Mouse (Mus musculus) hindbrain, embryonic 15.5 days (tissue): Measurements from ENCODE around the gene Ell2. TPM values are rescaled to one million over a fixed set of nuclear protein-coding genes. Genes with fewer than 3 reads are reported as not detected.

Source experiments
- ATAC-seq: fragments of 200-750 bp; cut with Nextera tagmentation; 2 replicates; pipeline ENCODE4 v1.8.0; 2017; ENCODE audit warnings: low read depth, moderate number of reproducible peaks, moderate TSS enrichment; ENCODE audit not compliant: low FRiP score
- H3K27ac ChIP-seq: fragments of 300-500 bp; sonication (generic); replicated peaks from 2 replicates; pipeline ENCODE4 v1.5.1; 2015; ENCODE audit warnings: mild to moderate bottlenecking, inconsistent platforms
- H3K27me3 ChIP-seq: fragments of 300-500 bp; sonication (generic); 2 replicates; pipeline ENCODE4 v1.6.1; 2015; ENCODE audit warnings: control low read depth, inconsistent platforms
- H3K36me3 ChIP-seq: fragments of 300-500 bp; sonication (generic); 2 replicates; pipeline ENCODE4 v1.6.1; 2015; ENCODE audit warnings: control low read depth, inconsistent platforms
- H3K4me1 ChIP-seq: fragments of 300-500 bp; sonication (generic); replicated peaks from 2 replicates; pipeline ENCODE4 v1.6.1; 2015; ENCODE audit warnings: control low read depth, inconsistent platforms
- H3K4me2 ChIP-seq: fragments of 300-500 bp; sonication (generic); 2 replicates; pipeline ENCODE4 v1.6.1; 2015; ENCODE audit warnings: moderate library complexity, mild to moderate bottlenecking, inconsistent platforms
- H3K4me3 ChIP-seq: fragments of 300-500 bp; sonication (generic); 2 replicates; pipeline ENCODE4 v1.5.1; 2015; ENCODE audit warnings: mild to moderate bottlenecking, inconsistent platforms
- H3K9ac ChIP-seq: fragments of 300-500 bp; sonication (generic); 2 replicates; pipeline ENCODE4 v1.6.1; 2015; ENCODE audit warnings: inconsistent platforms
- H3K9me3 ChIP-seq: fragments of 300-500 bp; sonication (generic); 2 replicates; pipeline ENCODE4 v1.6.1; 2016; ENCODE audit warnings: control low read depth, inconsistent platforms
- WGBS: fragments of 180-500 bp; shearing (Covaris S2); methylation state at CpG from one replicate; pipeline ENCODE4 v1.1.7; 2015; 5-methylcytosine and 5-hydroxymethylcytosine counted together
- polyA plus RNA-seq: library from polyadenylated mRNA; unstranded; fragments of >200 nt; fragmentation: Nextera tagmentation; extraction: Ambion mirVana; gene quantifications from 2 replicates; pipeline ENCODE4 v1.2.1, GENCODE M21; 2015

Ell2 gene
- 2.3 and 2.8 TPM in 2 replicates for polyA plus RNA-seq

- WGBS = 95% methylated on average over 1 of the region's 1 CpGs
- H3K4me1 ChIP-seq = peaks cover 18% of the 10 kb centered on the region
Measured at GRCm38 (mm10) chr13:75706457-75706856, at the start of gene Ell2. Gene Ell2 (plus strand): TSS chr13:75706757.

GRCm38 (mm10) chr13:75685438-75685837 is 21.1 kb upstream of the Ell2 start:
- 24% methylated on average over 3 of the region's 3 CpGs for WGBS
- Histone ChIP-seq H3K4me3 (no peak overlapping the region), H3K27ac (no peak overlapping the region), H3K36me3 (no peaks in the 10 kb centered on the region), H3K9me3 (no peaks in the 10 kb centered on the region), H3K4me2 (no peak overlapping the region), H3K27me3 (no peaks in the 10 kb centered on the region), H3K4me1 (no peaks in the 10 kb centered on the region), H3K9ac (no peak overlapping the region)
- no peak for ATAC-seq

More at GRCm38 (mm10) chr13:75706457-75706856, at the start of gene Ell2:
- H3K27me3 ChIP-seq = peaks cover 3% of the 10 kb centered on the region; the same call in 1 of the 2 replicates
- H3K9me3 ChIP-seq = no peaks in the 10 kb centered on the region
- H3K27ac ChIP-seq = peak within 1 kb of the TSS; percentile 59
- H3K36me3 ChIP-seq = no peaks in the 10 kb centered on the region
- no peak for ATAC-seq
- H3K4me3 ChIP-seq = peak within 1 kb of the TSS; percentile 92
- peak within 1 kb of the TSS; percentile 71 for H3K9ac ChIP-seq
- H3K4me2 ChIP-seq = peak within 1 kb of the TSS; percentile 80

- H3K9me3 ChIP-seq = no peaks in the 10 kb centered on the region
- no peak overlapping the region for H3K9ac ChIP-seq
- H3K27ac ChIP-seq = no peak overlapping the region
- H3K4me3 ChIP-seq = no peak overlapping the region
- H3K27me3 ChIP-seq = no peaks in the 10 kb centered on the region
- H3K4me2 ChIP-seq = no peak overlapping the region
- no peak for ATAC-seq
- H3K36me3 ChIP-seq = no peaks in the 10 kb centered on the region
- WGBS = 87% methylated on average over 4 of the region's 4 CpGs
- H3K4me1 ChIP-seq = no peaks in the 10 kb centered on the region
Measured at GRCm38 (mm10) chr13:75686995-75687394, 19.6 kb upstream of the Ell2 start.

GRCm38 (mm10) chr13:75691625-75692024 is 14.9 kb upstream of the Ell2 start:
- Histone ChIP-seq H3K36me3 (no peaks in the 10 kb centered on the region), H3K27ac (no peak overlapping the region), H3K9ac (no peak overlapping the region), H3K27me3 (no peaks in the 10 kb centered on the region), H3K4me1 (no peaks in the 10 kb centered on the region), H3K4me2 (no peak overlapping the region), H3K4me3 (no peak overlapping the region), H3K9me3 (no peaks in the 10 kb centered on the region)
- ATAC-seq = no peak

GRCm38 (mm10) chr13:75693081-75693480 is 13.5 kb upstream of the Ell2 start:
- Histone ChIP-seq H3K27me3 (no peaks in the 10 kb centered on the region), H3K4me3 (no peak overlapping the region), H3K27ac (no peak overlapping the region), H3K4me1 (no peaks in the 10 kb centered on the region), H3K4me2 (no peak overlapping the region), H3K9ac (no peak overlapping the region), H3K36me3 (no peaks in the 10 kb centered on the region), H3K9me3 (no peaks in the 10 kb centered on the region)
- no peak for ATAC-seq

- no peaks in the 10 kb centered on the region for H3K27me3 ChIP-seq
- no peaks in the 10 kb centered on the region for H3K9me3 ChIP-seq
- ATAC-seq = no peak
- H3K4me2 ChIP-seq = no peak overlapping the region
- 0 out of 2 replicates have a peak, but pooled peaks cover under 1% of the 10 kb centered on the region for H3K4me1 ChIP-seq
- no peak overlapping the region for H3K9ac ChIP-seq
- no peak overlapping the region for H3K27ac ChIP-seq
- no peak overlapping the region for H3K4me3 ChIP-seq
- WGBS = 36% methylated on average over 5 of the region's 5 CpGs
- no peaks in the 10 kb centered on the region for H3K36me3 ChIP-seq
Measured at GRCm38 (mm10) chr13:75702814-75703213, 3.7 kb upstream of the Ell2 start.

- WGBS = 6% methylated on average over 62 of the region's 64 CpGs
- peak overlapping the region; percentile 80 for H3K4me2 ChIP-seq
- peak; percentile 100 for ATAC-seq
- H3K4me1 ChIP-seq = peaks cover 18% of the 10 kb centered on the region
- H3K36me3 ChIP-seq = no peaks in the 10 kb centered on the region
- peak overlapping the region; percentile 92 for H3K4me3 ChIP-seq
- peaks cover 3% of the 10 kb centered on the region; the same call in 1 of the 2 replicates for H3K27me3 ChIP-seq
- H3K27ac ChIP-seq = peak overlapping the region; percentile 59
- H3K9ac ChIP-seq = peak overlapping the region; percentile 71
- no peaks in the 10 kb centered on the region for H3K9me3 ChIP-seq
Measured at GRCm38 (mm10) chr13:75706882-75707816, 592 bp downstream of the Ell2 start.

GRCm38 (mm10) chr13:75707821-75708636 is 1.5 kb downstream of the Ell2 start:
- peaks cover 18% of the 10 kb centered on the region for H3K4me1 ChIP-seq
- H3K27me3 ChIP-seq = peaks cover 3% of the 10 kb centered on the region; the same call in 1 of the 2 replicates
- peak overlapping the region; percentile 59 for H3K27ac ChIP-seq
- H3K9me3 ChIP-seq = no peaks in the 10 kb centered on the region
- H3K4me2 ChIP-seq = peak overlapping the region; percentile 80
- under 1% methylated on average over 82 of the region's 83 CpGs for WGBS
- peak overlapping the region; percentile 71 for H3K9ac ChIP-seq
- H3K4me3 ChIP-seq = peak overlapping the region; percentile 92
- peak; percentile 60 for ATAC-seq
- no peaks in the 10 kb centered on the region for H3K36me3 ChIP-seq

- no peak overlapping the region for H3K27ac ChIP-seq
- no peak for ATAC-seq
- H3K4me1 ChIP-seq = peaks cover 18% of the 10 kb centered on the region
- H3K4me3 ChIP-seq = peak overlapping the region; percentile 92
- H3K36me3 ChIP-seq = no peaks in the 10 kb centered on the region
- peak overlapping the region; percentile 80 for H3K4me2 ChIP-seq
- no peaks in the 10 kb centered on the region for H3K9me3 ChIP-seq
- H3K9ac ChIP-seq = 0 out of 2 replicates have a peak overlapping the region, but pooled peaks have one; percentile 71
- H3K27me3 ChIP-seq = peaks cover 3% of the 10 kb centered on the region; the same call in 1 of the 2 replicates
- 6% methylated on average over 8 of the region's 8 CpGs for WGBS
Measured at GRCm38 (mm10) chr13:75708637-75709002, 2.1 kb downstream of the Ell2 start.

- no peaks in the 10 kb centered on the region for H3K9me3 ChIP-seq
- no peak overlapping the region for H3K27ac ChIP-seq
- 44% methylated on average over 4 of the region's 4 CpGs for WGBS
- peaks cover 18% of the 10 kb centered on the region for H3K4me1 ChIP-seq
- peaks cover 3% of the 10 kb centered on the region; the same call in 1 of the 2 replicates for H3K27me3 ChIP-seq
- H3K4me3 ChIP-seq = peak overlapping the region; percentile 92
- peak overlapping the region; percentile 80 for H3K4me2 ChIP-seq
- no peak for ATAC-seq
- no peak overlapping the region for H3K9ac ChIP-seq
- no peaks in the 10 kb centered on the region for H3K36me3 ChIP-seq
Measured at GRCm38 (mm10) chr13:75709026-75709778, 2.6 kb downstream of the Ell2 start.

- Histone ChIP-seq H3K4me1 (peaks cover 18% of the 10 kb centered on the region), H3K4me2 (no peak overlapping the region), H3K27me3 (peaks cover 3% of the 10 kb centered on the region; the same call in 1 of the 2 replicates), H3K9ac (no peak overlapping the region), H3K27ac (no peak overlapping the region), H3K36me3 (no peaks in the 10 kb centered on the region), H3K9me3 (no peaks in the 10 kb centered on the region), H3K4me3 (no peak overlapping the region)
- ATAC-seq = no peak
- 61% methylated on average over 6 of the region's 6 CpGs for WGBS
Measured at GRCm38 (mm10) chr13:75710152-75710551, 3.6 kb downstream of the Ell2 start.
